Mouse (Mus musculus): ENCODE data around the gene 1110051M20Rik.

The 1110051M20Rik gene

DNA sequence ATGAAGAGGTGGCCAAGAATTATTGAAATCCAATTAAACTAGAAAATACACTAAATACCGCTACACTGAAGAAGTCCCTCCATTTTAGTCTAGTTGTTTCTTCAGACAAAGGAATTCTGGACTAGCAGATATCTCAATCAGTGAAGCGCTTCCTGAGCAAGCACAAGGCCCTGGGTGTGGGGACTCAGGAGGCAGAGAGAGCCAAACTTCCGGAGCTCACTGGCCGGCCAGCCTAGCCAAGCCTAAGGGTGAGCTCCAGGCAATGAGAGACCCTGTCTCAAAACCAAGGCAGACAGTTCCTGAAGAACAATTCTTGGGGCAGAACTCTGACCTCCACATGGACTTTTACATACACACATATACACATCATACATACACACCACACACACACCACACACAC is 95.6 kb downstream of the 1110051M20Rik start:
- no peak for DNase-seq (ENCODE audit: extremely low spot score)

GRCm38 (mm10) chr2:91345644-91346043 is 98.9 kb downstream of the 1110051M20Rik start:
- no peak for DNase-seq (ENCODE audit: extremely low spot score)

- DNase-seq (ENCODE audit: extremely low spot score) = no peak
Observed at GRCm38 (mm10) chr2:91339591-91339990, 104.9 kb downstream of the 1110051M20Rik start.

DNA sequence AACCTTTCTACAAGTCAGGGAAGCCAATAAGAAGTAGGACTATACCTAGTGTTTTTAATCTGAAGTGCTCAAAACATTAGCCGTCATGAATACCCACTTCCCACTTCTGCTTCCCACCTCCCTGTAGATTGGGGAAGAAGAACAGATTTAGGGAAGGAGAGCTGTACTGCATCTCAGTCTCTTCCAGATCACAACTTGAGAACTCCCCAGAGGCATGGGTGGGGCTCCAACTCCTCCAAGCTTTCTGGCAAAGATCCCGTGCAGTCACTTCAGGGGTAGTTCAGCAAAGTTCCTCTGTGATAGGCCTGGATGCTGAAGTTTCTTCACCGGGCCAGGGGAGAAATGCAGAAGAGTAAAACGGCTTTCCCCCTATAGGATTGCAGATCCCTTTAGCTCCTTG is 109.4 kb downstream of the 1110051M20Rik start:
- no peak for DNase-seq (ENCODE audit: extremely low spot score)

GRCm38 (mm10) chr2:91331051-91331843 is 113.3 kb downstream of the 1110051M20Rik start:
- DNase-seq (ENCODE audit: extremely low spot score) = no peak

GRCm38 (mm10) chr2:91329996-91330738 is 114.3 kb downstream of the 1110051M20Rik start:
- DNase-seq (ENCODE audit: extremely low spot score) = no peak

GRCm38 (mm10) chr2:91328729-91329125 is 115.8 kb downstream of the 1110051M20Rik start:
- DNase-seq (ENCODE audit: extremely low spot score) = no peak

- DNase-seq (ENCODE audit: extremely low spot score) = peak; percentile 20
Observed at GRCm38 (mm10) chr2:91327968-91328728, 116.4 kb downstream of the 1110051M20Rik start.

DNA sequence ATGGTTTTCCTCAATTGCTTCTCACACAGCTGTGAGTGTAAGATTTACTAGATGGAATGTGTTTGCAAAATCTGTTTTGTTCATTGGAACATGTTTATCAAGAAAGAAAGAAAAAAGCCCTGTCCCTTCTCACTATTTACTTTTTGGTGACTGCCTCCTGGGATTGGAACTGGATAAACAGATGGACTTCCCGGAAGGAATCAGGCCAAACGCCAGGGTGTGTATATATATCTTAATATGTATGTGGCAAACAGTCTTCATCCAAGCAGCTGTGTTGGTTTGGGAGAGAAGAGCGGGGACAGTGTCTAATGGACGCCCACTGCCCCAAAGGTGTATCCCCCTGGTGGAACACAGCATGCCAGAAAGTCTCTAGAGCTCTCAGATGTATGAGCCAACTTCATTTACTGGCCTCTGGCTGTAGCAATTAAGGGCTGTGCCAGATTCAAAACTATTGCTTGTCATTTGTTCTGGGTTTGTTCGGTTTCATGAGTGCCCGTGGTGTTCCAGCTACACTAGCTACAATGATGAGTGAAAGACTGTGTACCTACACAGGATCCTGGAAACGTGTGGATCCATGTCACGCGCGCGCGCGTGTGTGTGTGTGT is 117.7 kb downstream of the 1110051M20Rik start:
- DNase-seq (ENCODE audit: extremely low spot score) = no peak

GRCm38 (mm10) chr2:91324761-91325421 is 119.6 kb downstream of the 1110051M20Rik start:
- peak; percentile 17 for DNase-seq (ENCODE audit: extremely low spot score)

GRCm38 (mm10) chr2:91324346-91324745 is 120.2 kb downstream of the 1110051M20Rik start:
- DNase-seq (ENCODE audit: extremely low spot score) = no peak

DNA sequence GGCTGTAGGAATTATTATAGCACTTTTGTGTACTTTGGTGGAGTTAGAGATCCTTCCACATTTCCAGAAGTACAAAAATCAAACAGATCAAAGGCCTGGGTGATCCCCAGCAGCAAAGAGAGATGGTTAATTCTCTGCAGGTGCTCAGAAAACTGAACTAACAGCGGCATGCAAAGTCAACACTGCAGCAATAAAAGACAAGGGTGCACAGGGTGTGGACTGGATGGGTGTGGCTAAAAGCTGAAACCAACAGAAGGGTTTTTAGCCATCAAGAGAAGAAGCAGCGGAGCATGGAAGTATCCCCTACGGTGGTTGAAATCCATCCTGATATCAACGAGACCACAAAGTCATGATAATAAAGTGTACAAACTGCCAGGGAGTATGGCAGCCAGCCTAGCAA is 122.0 kb downstream of the 1110051M20Rik start:
- DNase-seq (ENCODE audit: extremely low spot score) = no peak

DNA sequence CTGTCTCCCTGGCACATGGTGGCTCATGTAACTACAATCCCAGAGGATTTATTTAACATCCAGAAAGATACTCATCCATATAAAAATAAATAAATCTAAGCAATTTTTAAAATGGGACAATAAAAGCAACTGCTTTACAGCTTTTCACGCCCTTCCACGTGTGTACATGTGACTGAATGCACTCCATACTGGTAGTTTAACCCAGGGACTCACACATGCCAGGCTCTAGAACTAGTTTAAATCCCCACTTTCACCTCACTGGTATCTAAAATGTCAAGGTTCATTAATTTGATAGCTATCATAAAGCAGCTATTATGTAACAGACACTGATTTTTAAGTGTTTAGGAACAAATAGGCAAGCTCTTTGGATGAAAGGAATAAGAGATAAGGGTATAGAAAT is 122.6 kb downstream of the 1110051M20Rik start:
- no peak for DNase-seq (ENCODE audit: extremely low spot score)

- DNase-seq (ENCODE audit: extremely low spot score) = no peak
Observed at GRCm38 (mm10) chr2:91320559-91321529, 123.7 kb downstream of the 1110051M20Rik start.

- no peak for DNase-seq (ENCODE audit: extremely low spot score)
Observed at GRCm38 (mm10) chr2:91314184-91314583, 130.3 kb downstream of the 1110051M20Rik start.

DNA sequence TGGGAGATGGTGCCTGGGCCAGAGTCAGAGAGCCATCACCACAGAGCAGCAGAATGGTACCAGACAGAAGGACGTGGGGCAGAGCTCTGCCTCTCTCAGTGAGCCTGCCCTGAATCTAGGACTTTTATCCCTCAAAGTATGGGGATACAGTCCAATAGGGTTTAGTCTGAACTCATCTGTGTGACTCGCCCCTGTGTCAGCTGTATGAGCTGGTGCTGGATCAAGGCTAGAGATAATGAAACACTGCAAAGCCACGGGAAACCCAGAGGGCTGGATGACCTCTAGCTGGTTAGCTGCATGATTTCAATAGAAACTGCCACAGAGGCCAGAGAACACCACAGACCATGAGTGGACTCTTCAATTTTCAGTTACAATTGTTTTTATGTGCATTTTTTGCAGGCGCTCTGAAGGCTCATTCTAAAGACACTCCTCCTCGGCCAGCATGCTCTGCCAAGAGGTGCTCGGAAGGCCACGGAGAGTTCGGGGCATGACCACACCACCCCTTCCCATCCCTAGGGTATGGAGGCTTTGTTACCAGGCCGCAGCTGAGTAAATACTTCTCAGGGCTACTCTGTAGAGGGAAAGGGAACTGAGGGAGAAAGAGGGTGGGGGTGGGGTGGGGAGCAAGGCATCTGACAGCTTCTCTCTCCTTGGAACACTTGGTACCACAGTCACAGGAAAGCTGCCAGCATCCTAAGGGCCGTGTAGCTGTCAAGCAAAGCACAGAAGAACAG is 131.8 kb downstream of the 1110051M20Rik start:
- DNase-seq (ENCODE audit: extremely low spot score) = peak; percentile 48

DNA sequence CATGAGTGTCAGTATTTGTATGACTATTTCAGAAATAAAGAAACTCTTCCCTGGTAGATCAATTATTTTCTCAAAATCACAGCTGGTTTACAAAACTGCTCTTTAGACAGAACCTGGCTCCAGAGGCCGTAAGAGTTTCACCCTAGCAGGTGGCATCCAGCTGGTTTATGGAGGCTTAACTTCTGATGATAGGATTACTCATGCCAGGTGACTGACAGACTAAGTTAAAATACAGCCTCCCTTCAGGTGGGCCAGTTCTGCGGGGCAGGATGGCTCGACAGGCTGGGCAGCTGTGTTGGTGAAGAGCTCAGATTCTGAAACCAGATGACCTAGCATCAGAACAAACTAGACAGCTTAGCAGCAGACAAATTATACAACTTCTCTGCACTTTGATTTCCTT is 135.0 kb downstream of the 1110051M20Rik start:
- DNase-seq (ENCODE audit: extremely low spot score) = no peak

- DNase-seq (ENCODE audit: extremely low spot score) = peak; percentile 14
Observed at GRCm38 (mm10) chr2:91308680-91309079, 135.8 kb downstream of the 1110051M20Rik start.

- no peak for DNase-seq (ENCODE audit: extremely low spot score)
Observed at GRCm38 (mm10) chr2:91306589-91306988, 137.9 kb downstream of the 1110051M20Rik start.

Data from embryo, embryonic 9.5 days (tissue).